Mouse (Mus musculus) layer of hippocampus, postnatal 14 days (tissue): ENCODE measurements around the gene Selenov. TPM values are rescaled to one million over a fixed set of nuclear protein-coding genes. Genes with fewer than 3 reads are reported as not detected.

Experiments used
- DNase-seq, 2 experiments: peaks; one replicate each; pipeline ENCODE4 v3.0.0; 2021 to 2022; ENCODE audit warnings: low spot score in 2 of 2, mixed read lengths in 1 of 2
- long read RNA-seq, 2 experiments: library from polyadenylated mRNA; stranded (forward); transcript quantifications; one replicate each; pipeline ENCODE4 v2.0.0; 2021
- total RNA-seq, 2 experiments: library from RNA; stranded (reverse); gene quantifications; 2 replicates each; pipeline ENCODE4 v1.2.3; 2021

The Selenov gene
- total RNA-seq: 1 to 10 TPM; 2.4 to 3.0 TPM
- long read RNA-seq, experiment 1, partial matches to known transcripts: 0 of 1 reads
- long read RNA-seq, experiment 1, other reads (novel, unspliced or antisense): 1 of 1 reads
- long read RNA-seq, experiment 2: 0 reads

DNA sequence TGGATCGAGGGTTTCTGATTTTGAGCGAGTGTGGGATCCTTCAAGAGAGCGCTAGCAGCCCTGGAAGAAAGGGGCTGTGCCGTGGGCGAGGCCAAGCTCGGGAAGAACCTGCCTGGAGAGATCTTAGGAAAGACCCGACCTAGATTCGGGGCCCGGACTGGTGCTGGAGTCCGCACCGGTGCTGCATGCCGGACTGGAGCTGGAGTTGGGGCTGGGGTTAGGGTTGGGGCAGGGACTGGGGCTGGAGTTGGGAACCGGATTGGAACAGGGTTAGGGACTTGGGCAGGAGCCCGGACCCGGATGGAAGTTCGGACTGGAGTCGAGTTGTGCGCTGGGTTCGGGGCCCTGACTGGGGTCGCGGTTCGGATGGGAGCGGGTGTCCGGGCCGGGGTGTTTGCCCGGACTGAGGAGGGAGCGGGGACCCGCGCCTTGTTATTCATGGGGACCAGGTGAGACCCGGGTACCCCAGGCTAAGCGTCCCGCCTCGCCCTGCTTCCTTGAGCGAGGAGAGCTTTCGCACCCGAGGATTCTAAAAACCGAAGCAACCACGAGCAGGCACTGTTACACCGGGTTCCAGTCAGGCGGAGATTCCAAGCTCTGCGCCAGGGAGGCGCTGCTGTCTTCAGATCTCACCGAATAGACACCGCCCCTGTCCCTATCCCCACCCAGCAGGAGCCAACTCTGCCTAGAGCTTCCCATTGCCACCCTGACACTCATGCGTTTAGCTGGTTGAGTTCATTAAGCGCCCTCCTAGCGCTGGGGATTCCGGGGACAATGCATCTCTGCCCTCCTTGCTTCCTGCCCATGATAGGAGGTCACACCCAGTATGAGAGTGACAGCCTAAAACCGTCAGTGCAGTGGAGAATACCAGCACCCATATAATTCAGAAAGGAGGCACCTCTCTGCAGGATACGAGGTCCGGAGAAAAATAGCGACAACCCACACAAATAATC lies at the start of gene Selenov:
Gene Selenov, minus strand, starts transcription at position 549 of the 953 bp plus-strand sequence.
- DNase-seq: peak in 1 of 2 experiments; percentile 57

- peak in 1 of 2 experiments; percentile 28 for DNase-seq
These were observed 48.4 kb upstream of the Selenov start for GRCm38 (mm10) chr7:28339213-28339917.

DNA sequence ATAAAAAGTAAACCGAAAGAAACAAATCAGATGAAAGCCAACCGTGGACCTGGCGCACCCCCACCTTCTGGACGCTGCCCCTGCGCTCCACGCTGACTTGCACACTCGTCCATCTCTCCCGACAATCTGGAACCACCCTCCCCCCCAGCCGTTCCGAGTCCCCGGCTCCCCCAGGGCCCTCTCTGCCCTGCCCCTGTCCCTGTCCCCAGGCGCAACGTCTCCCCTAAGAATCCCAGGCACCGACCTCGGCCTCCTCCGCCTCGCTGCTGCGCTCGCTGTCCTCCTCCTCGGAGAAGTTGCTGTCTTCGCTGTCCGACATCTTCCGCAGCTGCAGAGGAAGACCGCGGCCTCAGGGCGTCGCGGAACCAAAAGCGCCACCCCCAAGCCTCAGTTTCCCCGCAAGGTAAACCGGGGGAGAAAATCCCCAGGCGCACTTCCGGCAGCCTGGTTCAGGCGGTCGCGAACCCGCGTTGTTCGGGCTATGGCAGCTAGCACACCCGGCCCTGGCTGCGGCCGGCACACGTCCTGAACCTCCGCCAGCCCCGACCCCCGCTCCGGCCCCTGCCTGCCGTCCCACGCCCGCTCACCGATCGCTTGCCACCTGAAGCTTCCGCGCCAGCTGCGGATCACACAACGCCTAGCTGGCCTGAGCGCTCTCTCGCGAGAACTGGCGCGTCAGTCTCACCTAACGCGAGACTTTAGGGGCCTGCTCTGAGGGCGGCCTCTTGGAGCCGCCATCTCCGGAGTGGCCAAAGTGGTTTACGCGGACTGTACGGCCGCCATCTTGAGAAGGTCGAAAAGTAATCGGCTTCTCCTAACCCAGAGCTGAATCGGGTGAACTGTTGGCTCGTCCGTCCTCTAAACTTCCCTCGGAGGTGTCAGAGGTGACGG lies 47.4 kb upstream of the Selenov start, which contains the start of gene Supt5:
Gene Supt5, minus strand, starts transcription at position 639 of the 891 bp plus-strand sequence.
- DNase-seq: peak; percentile 93 to 97

- DNase-seq: no peak
These were observed 44.5 kb upstream of the Selenov start for GRCm38 (mm10) chr7:28335471-28335870.

DNA sequence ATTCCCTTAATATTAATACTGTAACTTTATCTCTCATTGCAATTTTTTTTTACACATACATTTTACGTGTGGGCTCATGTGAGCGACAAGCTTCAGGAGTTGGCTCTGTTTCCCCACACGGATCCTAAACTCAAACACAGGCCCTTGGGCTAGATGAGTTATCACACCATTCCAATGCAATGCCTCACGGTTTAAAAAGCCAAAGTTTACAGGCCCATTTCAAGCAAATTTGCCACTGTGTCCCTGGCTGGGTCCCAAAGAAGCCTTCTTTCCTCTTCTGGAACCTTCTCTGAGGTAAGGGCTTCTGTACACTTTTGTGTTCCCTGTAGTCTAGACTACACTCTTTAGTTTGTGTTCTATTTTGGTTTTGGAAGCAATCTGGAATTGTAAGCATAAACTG lies 43.5 kb upstream of the Selenov start:
- no peak for DNase-seq

DNA sequence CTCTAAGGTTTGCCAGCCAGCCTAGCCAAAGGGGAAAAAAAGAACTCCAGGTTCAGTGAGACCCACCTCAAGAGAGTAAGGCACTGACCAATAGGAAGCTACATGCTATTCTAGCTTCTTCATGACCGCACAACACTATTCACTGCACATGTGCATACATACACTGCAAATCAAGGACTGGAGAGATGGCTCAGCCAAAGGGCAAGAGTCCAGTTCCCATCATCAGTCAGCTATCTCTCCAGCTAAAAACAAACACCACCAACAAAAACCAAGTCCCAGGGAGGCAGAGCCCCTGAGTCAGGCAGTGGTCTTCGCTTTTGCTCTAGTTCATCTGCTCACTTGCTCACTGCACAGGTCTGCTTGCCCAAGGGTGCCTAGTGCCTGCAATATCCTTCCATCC lies 37.3 kb upstream of the Selenov start:
- DNase-seq: no peak

GRCm38 (mm10) chr7:28326457-28326856 lies 35.5 kb upstream of the Selenov start:
- DNase-seq: no peak

DNA sequence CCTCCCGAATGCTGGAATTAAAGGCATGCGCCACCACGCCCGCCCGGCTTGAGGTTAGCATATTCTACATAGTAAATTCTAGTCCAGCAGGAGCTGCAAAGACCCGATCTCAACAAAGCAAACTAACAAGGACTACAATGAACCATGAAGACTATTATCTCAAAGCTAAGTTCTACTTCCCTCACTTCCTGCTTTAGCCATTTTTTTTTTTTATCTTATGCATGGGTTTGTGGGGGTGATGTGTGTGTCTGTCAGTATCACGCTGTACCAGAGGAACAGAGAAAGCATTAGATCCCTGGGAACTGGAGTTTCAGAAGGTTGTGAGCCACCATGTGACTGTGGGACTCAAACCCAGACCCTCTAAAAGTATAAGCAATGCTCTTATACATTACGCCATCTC lies 34.3 kb upstream of the Selenov start:
- no peak for DNase-seq

DNA sequence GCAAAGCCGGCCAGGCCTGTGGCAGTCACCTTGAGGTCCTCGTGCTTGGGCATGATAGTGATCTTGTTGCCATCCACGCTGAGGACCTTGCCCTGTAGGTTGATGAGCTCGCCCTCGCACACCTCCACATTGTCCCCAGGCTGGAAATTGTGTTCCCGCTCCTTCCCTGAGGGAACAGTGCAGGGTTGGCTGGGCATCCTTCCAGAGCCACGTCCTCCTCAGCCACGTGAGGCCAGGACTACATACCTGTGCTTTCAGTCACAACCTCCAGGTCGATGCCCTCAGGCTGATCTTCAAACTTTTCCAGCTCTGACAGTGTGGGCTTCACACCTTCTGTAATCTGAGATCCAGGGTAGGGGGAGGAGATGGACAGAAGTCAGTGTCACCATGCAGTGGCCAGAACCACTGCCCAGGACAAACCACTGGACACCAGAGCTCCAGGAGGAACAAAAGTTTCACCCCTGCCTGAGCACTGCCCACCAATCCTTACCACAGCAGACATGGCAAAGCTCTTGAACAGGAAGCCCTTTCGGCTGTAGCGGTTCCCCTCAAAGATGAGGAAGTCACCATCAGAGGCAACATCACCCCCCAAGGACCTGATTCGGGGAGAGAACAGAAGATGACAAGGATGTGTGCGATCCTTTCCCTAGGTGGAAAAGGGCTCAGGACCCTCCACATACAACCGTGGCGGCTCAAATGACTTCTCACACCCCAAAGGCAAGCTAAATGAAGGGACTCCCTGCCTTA lies 31.2 kb upstream of the Selenov start:
- no peak for DNase-seq

DNA sequence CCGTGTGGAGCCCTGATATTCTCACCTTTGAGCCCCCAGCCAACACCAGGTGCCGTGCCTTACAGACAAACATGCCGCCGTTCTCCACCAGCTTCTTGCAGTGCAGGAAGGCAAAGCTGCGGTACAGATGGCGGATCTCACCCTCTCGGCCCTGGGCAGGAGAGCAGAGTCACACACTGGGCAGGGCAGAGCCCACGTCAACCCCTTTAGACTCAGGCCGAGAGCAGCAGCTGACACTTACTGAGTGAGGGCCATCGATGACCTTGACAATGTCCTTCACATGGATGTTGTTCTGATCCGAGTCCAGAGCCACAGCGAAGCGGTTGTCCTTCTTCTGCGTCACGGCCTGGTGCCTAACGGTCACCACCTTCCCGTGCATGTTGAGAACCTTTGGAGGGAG lies 27.7 kb upstream of the Selenov start:
- DNase-seq: no peak

GRCm38 (mm10) chr7:28318036-28318435 lies 27.1 kb upstream of the Selenov start:
- no peak for DNase-seq

DNA sequence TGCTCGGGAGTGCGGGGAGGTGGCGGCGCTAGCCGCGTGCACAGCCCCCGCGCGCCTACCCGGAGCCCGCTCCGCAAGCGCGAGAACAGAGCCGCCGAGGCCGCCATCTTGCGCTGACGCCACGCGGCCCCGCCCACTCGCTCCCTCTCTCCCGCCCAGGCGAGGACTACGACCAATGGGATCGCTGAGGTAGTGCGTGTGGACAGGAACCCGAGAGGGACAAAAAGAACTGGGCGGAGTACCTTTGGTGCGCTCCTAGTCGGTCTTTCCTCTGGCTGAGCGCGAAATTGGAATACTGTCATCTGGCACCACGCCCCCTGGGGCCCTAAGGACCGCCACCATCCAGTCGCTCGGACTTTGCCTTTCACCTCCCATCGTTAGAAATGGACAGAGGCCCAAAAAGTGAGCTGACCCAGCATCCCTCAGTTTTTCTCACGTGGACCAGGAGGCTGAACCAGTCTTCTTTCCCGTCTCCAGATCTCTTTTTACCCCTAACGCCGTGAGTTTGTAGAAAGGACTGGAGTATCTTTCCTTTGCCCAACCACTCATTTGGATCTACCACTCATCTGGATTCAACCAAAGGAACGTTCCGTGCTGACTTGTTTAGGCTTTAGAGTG lies 21.0 kb upstream of the Selenov start, which contains the start of gene Timm50:
Gene Timm50, minus strand, starts transcription at position 147 of the 618 bp plus-strand sequence.
- peak; percentile 97 to 99 for DNase-seq

GRCm38 (mm10) chr7:28311151-28311925 lies 20.4 kb upstream of the Selenov start:
- DNase-seq: no peak

- DNase-seq: no peak
These were observed 18.8 kb upstream of the Selenov start for GRCm38 (mm10) chr7:28309737-28310136.

DNA sequence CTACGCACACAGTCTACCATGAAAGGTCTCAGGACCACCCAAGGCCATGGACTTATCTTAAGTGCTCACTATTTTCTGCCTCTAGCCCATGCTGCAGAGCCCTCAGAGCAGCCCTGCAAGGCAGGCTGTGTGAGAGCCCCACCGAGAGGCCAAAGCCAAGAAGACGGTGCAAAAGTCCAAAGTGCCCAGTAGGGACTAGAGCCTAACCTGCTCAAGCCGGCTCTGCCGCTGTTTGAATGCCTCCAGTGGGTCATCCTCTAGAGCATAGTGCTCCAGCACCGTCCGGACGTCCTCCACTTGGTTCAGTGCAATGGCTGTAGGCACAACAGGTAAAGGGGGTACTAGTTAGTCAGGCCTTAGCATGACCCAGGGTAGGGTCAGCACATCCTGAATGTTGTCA lies 15.2 kb upstream of the Selenov start:
- DNase-seq: no peak

- DNase-seq: no peak
These were observed 14.7 kb upstream of the Selenov start for GRCm38 (mm10) chr7:28305641-28306040.

DNA sequence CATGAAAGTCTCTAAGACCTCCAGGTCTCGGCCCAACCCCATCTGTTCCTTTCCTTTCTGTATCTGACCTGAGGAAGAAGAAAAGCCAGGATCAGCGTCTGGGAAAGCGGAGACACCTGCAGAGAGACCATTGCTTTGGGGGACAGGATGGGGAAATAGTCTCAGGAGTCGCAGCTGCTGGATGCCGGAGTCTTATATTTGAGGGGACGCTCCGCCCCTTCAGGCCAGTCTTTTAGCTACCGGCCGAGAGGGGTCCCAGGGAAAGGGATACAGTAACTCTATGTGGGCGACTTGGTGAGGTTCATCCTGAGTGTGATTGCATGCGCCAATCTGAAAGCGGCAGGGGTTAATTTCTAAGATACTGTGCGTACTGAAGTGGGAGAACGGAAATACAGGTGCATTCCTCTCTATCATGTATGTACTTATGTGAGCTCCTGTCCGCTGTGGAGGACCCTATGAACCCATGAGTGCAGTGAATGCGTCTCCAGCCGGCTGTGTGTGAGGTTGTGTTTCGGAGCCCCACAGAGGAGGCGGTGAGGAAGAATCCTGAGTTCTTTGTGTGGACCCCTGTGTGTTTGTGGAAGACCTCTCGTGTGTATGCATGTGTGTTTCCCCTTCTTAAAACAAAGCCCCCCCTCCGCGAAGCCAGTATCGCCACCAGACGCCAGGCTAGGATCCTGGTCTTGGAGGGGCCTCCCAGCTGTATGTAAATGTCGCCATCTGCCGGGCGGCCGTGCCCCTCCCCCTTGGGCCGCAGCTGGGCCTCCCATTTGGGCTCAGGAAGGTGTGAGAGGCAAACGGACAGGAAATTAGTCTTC lies 10.8 kb upstream of the Selenov start, which contains the start of gene Dll3:
Gene Dll3, minus strand, starts transcription at position 623 of the 818 bp plus-strand sequence.
- peak in 1 of 2 experiments; percentile 45 for DNase-seq
